Mouse (Mus musculus) thymus, postnatal 0 days (tissue): ENCODE data around the gene Gm16503. TPM values are rescaled to one million over a fixed set of nuclear protein-coding genes. Genes with fewer than 3 reads are reported as not detected.
"Not testable (repeated sequence)": the region's sequence is repeated elsewhere in the genome, so short reads cannot be mapped to it uniquely, and the experiment has no call there.

Source experiments
- DNase-seq: peaks from one replicate; pipeline ENCODE4 v3.0.0-alpha.2; 2015; ENCODE audit warnings: low spot score
- polyA plus RNA-seq: library from polyadenylated mRNA; unstranded; fragments of >200 nt; fragmentation: Nextera tagmentation; extraction: Ambion mirVana; gene quantifications from 2 replicates; pipeline ENCODE4 v1.2.1, GENCODE M21; 2015

The Gm16503 gene
- 0.06 and 0.14 TPM in 2 replicates for polyA plus RNA-seq

DNA sequence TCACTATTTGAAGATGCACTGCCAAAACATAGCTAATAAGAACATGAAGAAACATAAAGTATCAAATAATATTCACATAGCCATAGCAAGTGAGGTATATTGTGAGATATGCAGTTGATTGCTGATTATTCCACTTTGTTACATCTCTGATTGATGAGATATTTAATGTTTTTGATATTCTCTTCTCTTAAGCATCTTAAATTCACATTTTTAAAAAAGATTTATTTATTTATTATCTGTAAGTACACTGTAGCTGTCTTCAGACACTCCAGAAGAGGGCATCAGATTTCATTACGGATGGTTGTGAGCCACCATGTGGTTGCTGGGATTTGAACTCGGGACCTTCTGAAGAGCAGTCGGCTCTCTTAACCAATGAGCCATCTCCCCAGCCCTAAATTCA lies at the start of gene Gm16503:
Gene Gm16503 (plus strand): TSS at position 301 of the 400 bp plus-strand sequence.
- not testable (repeated sequence) for DNase-seq

DNA sequence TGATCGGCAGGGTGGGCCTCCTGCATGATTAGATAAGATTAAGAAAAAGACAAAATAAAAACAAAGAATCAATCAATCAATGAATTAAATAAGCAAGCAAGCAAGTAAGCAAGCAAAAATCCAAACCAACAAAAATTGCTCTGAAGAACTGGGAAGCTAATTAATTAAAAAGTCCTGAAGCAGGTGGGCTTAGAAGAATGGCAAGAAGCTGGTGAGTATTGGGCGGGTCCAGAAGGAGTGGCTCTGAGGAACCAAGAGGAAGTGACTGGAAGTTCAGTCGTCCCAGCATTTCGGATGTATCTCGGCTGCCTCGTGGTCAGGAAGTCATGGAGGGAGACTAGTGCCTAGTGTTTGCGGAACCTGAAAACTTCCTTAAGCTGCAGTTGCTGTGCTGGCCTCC lies 47.9 kb upstream of the Gm16503 start, which contains the start of gene Zfp982:
Gene Zfp982 (plus strand): TSS at position 301 of the 400 bp plus-strand sequence.
- not testable (repeated sequence) for DNase-seq

DNA sequence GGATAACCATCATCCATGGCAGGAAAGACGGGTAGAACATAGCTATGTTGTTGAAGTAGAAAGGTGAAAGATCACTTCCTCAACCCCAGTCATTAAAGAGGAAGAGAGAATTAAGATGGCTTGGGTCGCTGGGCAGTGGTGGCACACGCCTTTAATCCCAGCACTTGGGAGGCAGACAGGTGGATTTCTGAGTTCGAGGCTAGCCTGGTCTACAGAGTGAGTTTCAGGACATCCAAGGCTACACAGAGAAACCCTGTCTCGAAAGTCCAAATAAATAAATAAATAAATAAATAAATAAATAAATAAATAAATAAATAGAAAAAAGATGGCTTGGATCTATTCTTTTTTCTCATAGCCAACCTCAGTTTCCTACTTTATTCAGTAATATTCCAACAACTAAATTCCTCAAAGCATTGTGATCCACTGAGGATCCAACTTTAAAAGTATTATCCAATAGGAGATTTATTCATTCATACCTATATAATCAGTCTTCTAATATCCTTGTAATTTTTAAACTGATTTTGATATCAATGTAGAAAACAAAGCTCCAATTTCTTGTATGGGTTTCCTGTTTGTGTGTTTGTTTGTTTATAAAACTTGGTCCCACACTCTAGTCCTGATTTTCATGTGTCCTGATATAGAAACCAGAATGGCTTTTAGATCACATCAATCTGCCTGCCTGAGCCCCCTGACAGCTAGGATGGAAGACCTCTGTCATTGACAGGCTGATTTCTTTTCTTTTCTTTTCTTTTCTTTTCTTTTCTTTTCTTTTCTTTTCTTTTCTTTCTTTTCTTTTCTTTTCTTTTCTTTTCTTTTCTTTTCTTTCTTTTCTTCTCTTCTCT lies 41.0 kb upstream of the Gm16503 start:
- DNase-seq = peak; percentile 2

- DNase-seq = peak; percentile 1
These were observed 30.8 kb upstream of the Gm16503 start for GRCm38 (mm10) chr4:147509174-147509573.

- DNase-seq = no peak
These were observed 21.0 kb upstream of the Gm16503 start for GRCm38 (mm10) chr4:147518981-147519380.

GRCm38 (mm10) chr4:147520100-147520499 lies 19.9 kb upstream of the Gm16503 start:
- no peak for DNase-seq

DNA sequence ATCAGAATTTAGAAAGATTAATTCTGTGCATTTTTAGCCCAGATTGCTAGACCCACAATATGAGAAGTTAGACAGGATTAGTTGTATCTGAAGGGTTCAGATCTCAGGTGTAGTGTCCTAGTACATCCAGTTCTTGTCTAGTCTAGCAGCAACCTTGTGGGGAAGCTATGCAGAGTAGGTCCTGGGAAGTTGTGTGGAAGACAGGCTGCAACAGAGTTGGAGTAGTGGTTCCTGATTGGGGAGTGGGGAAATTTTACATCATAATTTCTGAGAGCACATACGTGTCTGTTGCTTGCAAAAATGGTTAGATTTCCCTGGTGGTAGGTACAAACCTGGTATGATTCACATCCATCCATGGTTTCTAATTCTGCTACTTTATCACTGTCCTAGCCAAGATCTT lies 14.9 kb upstream of the Gm16503 start:
- DNase-seq = no peak

DNA sequence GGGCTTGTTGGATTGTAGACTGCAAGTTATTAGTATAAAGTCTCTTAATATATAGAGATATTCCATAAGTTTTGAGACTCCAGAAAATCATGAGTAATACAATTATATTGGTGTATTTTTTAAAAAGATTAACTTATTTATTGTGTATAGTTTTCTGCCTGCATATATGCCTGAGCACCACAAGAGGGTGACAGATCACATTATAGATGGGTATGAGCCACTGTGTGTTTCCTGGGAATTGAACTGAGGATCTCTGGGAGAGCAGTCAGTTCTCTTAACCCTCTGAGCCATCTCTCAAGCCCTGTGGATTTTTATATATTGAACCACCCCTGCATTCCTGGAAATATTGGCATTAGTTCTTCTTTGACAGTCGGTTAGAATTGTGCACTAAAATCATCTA lies 9.7 kb upstream of the Gm16503 start:
- no peak for DNase-seq

DNA sequence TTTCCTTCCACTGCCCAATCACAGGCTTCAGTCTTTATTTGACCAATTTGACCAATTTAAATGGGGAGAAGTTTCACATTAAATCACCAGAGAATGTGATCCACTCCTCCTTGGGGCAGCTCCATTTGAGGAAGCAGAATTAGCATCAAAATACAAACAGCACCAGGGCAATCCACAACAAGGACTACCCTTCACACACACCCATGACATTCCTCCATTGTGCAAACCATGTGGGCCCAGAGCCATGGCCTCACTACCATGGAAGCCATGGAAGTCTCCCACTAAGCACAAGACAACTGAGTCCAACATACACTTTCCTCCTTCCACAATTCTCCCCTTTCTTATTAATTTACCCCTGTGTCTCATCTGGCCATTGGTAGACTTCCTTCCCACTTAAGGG lies 4.1 kb upstream of the Gm16503 start:
- not testable (repeated sequence) for DNase-seq

- no peak for DNase-seq
These were observed 2.3 kb upstream of the Gm16503 start for GRCm38 (mm10) chr4:147537702-147538101.

DNA sequence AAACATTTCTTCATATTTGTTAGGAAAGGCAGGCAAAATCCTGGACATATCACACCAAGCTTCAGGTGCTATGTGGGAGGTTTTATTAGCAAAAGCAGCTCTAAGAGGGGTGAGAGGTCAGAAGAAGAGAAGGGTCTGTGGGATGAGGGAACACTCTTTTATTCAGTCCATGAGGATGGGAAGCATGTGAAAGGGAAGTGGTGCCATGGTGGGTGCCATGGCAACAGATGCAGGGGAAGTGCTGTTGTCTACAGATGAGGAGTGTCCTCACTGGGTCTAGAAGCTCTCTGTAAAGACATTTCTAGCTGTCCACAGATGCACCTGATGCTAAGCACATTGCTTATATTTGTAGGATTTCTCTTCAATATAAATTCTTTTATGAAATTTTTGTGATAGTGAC lies 1.1 kb downstream of the Gm16503 start:
- DNase-seq = no peak

GRCm38 (mm10) chr4:147553071-147553470 lies 13.1 kb downstream of the Gm16503 start, which contains the start of gene Zfp985:
TSS of gene Zfp985 (plus strand) at chr4:147553277.
- DNase-seq = not testable (repeated sequence)

- DNase-seq = not testable (repeated sequence)
These were observed 14.3 kb downstream of the Gm16503 start for GRCm38 (mm10) chr4:147554361-147554760.

DNA sequence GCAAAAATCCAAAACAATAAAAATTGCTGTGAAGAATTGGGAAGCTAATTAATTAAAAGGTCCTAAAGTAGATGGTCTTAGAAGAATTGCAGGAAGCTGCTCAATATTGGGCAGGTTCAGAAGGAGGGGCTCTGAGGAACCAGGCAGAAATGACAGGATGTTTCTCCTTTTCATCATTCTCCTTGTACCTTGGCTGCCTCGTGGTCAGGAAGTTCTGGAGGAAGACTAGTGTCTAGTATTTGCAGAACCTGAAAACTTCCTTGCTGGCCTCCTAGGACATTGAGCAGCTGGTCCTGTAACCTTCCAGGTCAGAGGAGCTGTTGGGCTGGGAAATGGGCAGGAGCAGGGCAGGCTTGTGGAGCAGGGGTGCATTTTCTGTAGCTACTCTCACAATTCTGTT lies 16.9 kb downstream of the Gm16503 start:
- not testable (repeated sequence) for DNase-seq

- DNase-seq = not testable (repeated sequence)
These were observed 18.0 kb downstream of the Gm16503 start for GRCm38 (mm10) chr4:147558011-147558410.

GRCm38 (mm10) chr4:147559096-147559495 lies 19.1 kb downstream of the Gm16503 start:
- DNase-seq = not testable (repeated sequence)

GRCm38 (mm10) chr4:147565426-147566220 lies 25.6 kb downstream of the Gm16503 start:
- DNase-seq = no peak

DNA sequence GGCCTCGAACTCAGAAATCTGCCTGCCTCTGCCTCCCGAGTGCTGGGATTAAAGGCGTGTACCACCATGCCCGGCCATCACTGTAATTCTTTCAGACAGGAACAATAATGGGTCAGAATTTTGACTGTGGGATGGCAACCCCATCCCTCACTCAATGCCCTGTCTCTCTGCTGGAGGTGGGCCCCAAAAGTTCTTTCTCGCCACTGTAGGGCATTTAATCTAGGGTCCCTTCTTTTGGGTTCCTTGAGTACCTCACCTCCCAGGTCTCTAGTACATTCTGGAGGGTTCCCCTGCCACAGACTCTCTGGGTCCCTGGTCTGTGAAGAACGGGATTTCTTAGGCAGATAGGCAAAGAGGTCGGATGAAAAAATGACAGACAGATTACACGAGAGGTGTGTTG lies 31.1 kb downstream of the Gm16503 start:
- DNase-seq = not testable (repeated sequence)

DNA sequence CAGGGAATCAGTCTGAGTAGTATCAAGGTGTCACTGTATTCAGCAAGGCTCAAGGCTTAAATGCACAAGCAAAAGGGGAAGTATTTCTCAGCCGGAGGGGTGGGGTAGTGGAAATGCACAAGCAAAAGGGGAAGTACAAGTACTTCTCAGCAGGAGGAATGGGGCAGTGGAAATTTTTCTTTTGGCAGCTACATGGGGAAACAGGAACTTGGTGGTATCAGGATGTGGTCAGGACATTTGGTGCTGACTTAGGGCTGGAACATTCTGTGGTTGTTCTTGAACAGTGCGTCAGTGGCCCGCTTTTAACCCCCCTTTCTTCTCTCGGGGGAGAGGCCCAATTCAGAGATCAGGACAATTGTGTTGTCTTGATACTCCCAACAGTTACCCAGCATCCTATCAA lies 39.4 kb downstream of the Gm16503 start:
- not testable (repeated sequence) for DNase-seq

GRCm38 (mm10) chr4:147586511-147587473 lies 46.8 kb downstream of the Gm16503 start:
- no peak for DNase-seq
